18 mouse cellular contexts compared by ENCODE assay signal in genomic region chr1:86595315-86595714, GRCm38 (mm10). TPM values are rescaled to one million over a fixed set of nuclear protein-coding genes. Genes with fewer than 3 reads are reported as not detected.
A peak's percentile ranks its signal among the peaks of the same experiment; 100 is the strongest.
DNase-seq lines count a peak whose midpoint lies in the region; ATAC-seq and TF ChIP-seq lines count a peak whose summit lies in the region.
"Had no signal": no experiment of that assay in that cellular context is flagged by ENCODE, and none has a peak within 500 bp of the region (broad histone marks: within the 10 kb centered on the region; RNA-seq: fewer than 3 reads in every experiment).

No protein-coding gene starts in this region.

- H3K36me3 ChIP-seq in liver, adult 2 months (ENCODE audit: control insufficient read depth, insufficient read depth, low read length) = peaks cover 31% of the 10 kb centered on the region
- peaks cover 95% of the 10 kb centered on the region for H3K36me3 ChIP-seq in liver, embryonic 12.5 days
- peaks cover 6% of the 10 kb centered on the region; the same call in 1 of the 2 replicates for H3K36me3 ChIP-seq in stomach, postnatal 0 days (ENCODE audit: control insufficient read depth, insufficient read depth, low read length)
- peaks cover 21% of the 10 kb centered on the region for H3K36me3 ChIP-seq in midbrain, embryonic 15.5 days (replicated peaks)

- H3K27ac ChIP-seq in liver, adult 2 months (replicated peaks; ENCODE audit: insufficient read depth, low read depth, low read length) = peak overlapping the region; percentile 75
- H3K27ac ChIP-seq in liver, embryonic 12.5 days = no peak overlapping the region
- H3K27ac ChIP-seq in stomach, postnatal 0 days (replicated peaks) = no peak overlapping the region
- no peak overlapping the region for H3K27ac ChIP-seq in midbrain, embryonic 15.5 days
- H3K27ac ChIP-seq: embryonic facial prominence, embryonic 13.5 days; forebrain, embryonic 12.5 days; hindbrain, embryonic 10.5 days had no signal

- TF ChIP-seq EP300 in stomach, postnatal 0 days (optimal IDR thresholded peaks at IDR 0.05) = no peak

- no peaks in the 10 kb centered on the region for H3K9me3 ChIP-seq in liver, embryonic 12.5 days (replicated peaks)
- H3K9me3 ChIP-seq in stomach, postnatal 0 days (ENCODE audit: control insufficient read depth, low read length) = no peaks in the 10 kb centered on the region
- H3K9me3 ChIP-seq in midbrain, embryonic 15.5 days = no peaks in the 10 kb centered on the region
- H3K9me3 ChIP-seq: embryonic facial prominence, embryonic 13.5 days; forebrain, embryonic 12.5 days; heart, embryonic 12.5 days; hindbrain, embryonic 10.5 days had no signal

- WGBS in liver, adult 2 months = 23% methylated on average over 6 of the region's 6 CpGs
- WGBS in liver, embryonic 12.5 days (ENCODE audit: insufficient replicate concordance) = 83% methylated on average over 6 of the region's 6 CpGs
- 73% methylated on average over 6 of the region's 6 CpGs for WGBS in stomach, postnatal 0 days
- WGBS in midbrain, embryonic 15.5 days = 91% methylated on average over 6 of the region's 6 CpGs

- no peak for TF ChIP-seq POLR2A in liver, adult 2 months (IDR thresholded peaks at IDR 0.05; ENCODE audit: extremely low read depth, insufficient read depth, low read length)

- no peaks in the 10 kb centered on the region for H3K27me3 ChIP-seq in liver, adult 2 months (ENCODE audit: control insufficient read depth, insufficient read depth, low read length)
- H3K27me3 ChIP-seq in liver, embryonic 12.5 days (replicated peaks) = no peaks in the 10 kb centered on the region
- H3K27me3 ChIP-seq in stomach, postnatal 0 days (ENCODE audit: control insufficient read depth, insufficient read depth, low read length) = no peaks in the 10 kb centered on the region
- H3K27me3 ChIP-seq in midbrain, embryonic 15.5 days (replicated peaks) = no peaks in the 10 kb centered on the region
- H3K27me3 ChIP-seq: embryonic facial prominence, embryonic 13.5 days; forebrain, embryonic 12.5 days; heart, embryonic 12.5 days had no signal

- DNase-seq in liver, adult 2 months (ENCODE audit: extremely low read depth, low read depth, low spot score) = peak; percentile 99
- peak; percentile 79 to 85 for DNase-seq in lung, adult 18-20 months
- DNase-seq in lung, postnatal 14 days = peak; percentile 21
- no peak for DNase-seq in stomach, postnatal 0 days (ENCODE audit: low spot score)
- DNase-seq: adrenal gland, postnatal 25 days; B cell, adult 2 months; cerebellum, adult 18-20 months; cerebellum, adult 9-11 months; cerebellum, postnatal 36 days; forebrain, postnatal 0 days; gastrocnemius, postnatal 14 days had no signal

- peaks cover 29% of the 10 kb centered on the region for H3K4me1 ChIP-seq in liver, adult 2 months (ENCODE audit: control insufficient read depth, insufficient read depth, low read length)
- no peaks in the 10 kb centered on the region for H3K4me1 ChIP-seq in liver, embryonic 12.5 days
- no peaks in the 10 kb centered on the region for H3K4me1 ChIP-seq in stomach, postnatal 0 days (replicated peaks; ENCODE audit: control insufficient read depth, insufficient read depth)
- no peaks in the 10 kb centered on the region for H3K4me1 ChIP-seq in midbrain, embryonic 15.5 days
- H3K4me1 ChIP-seq: embryonic facial prominence, embryonic 13.5 days; forebrain, embryonic 12.5 days; heart, embryonic 12.5 days; hindbrain, embryonic 10.5 days had no signal

- no peak overlapping the region for H3K9ac ChIP-seq in liver, adult 2 months (ENCODE audit: low read depth, low read length)
- H3K9ac ChIP-seq in liver, embryonic 12.5 days = no peak overlapping the region
- H3K9ac ChIP-seq in stomach, postnatal 0 days (ENCODE audit: low read length) = no peak overlapping the region
- H3K9ac ChIP-seq in midbrain, embryonic 15.5 days = no peak overlapping the region
- H3K9ac ChIP-seq: embryonic facial prominence, embryonic 13.5 days; forebrain, embryonic 12.5 days; forebrain, postnatal 0 days; heart, embryonic 12.5 days had no signal

- no peaks in the 10 kb centered on the region for H3K79me2 ChIP-seq in liver, adult 2 months (ENCODE audit: control insufficient read depth, insufficient read depth, low read length)

- no peak for ATAC-seq in liver, embryonic 12.5 days
- ATAC-seq in stomach, postnatal 0 days (ENCODE audit: low FRiP score, low TSS enrichment) = 0 out of 2 replicates have a peak, but pooled peaks have one; percentile 53
- ATAC-seq in granulocyte monocyte progenitor cell, adult 5-6 weeks (replicated peaks; ENCODE audit: poor library complexity, severe bottlenecking) = no peak
- no peak for ATAC-seq in midbrain, embryonic 15.5 days (replicated peaks)
- ATAC-seq: forebrain, postnatal 0 days had no signal

- no peak overlapping the region for H3K4me3 ChIP-seq in liver, adult 2 months (ENCODE audit: insufficient read depth, low read depth, low read length)
- no peak overlapping the region for H3K4me3 ChIP-seq in liver, embryonic 12.5 days
- H3K4me3 ChIP-seq in stomach, postnatal 0 days (ENCODE audit: low read depth, low read length) = no peak overlapping the region
- no peak overlapping the region for H3K4me3 ChIP-seq in midbrain, embryonic 15.5 days
- H3K4me3 ChIP-seq: embryonic facial prominence, embryonic 13.5 days; forebrain, embryonic 12.5 days; heart, embryonic 12.5 days; hindbrain, embryonic 10.5 days had no signal

- no peak for TF ChIP-seq CTCF in liver, adult 2 months (IDR thresholded peaks at IDR 0.05; ENCODE audit: low read depth, low read length)
- no peak for TF ChIP-seq CTCF in stomach, postnatal 0 days (IDR thresholded peaks at IDR 0.05; ENCODE audit: low read depth)

- H3K4me2 ChIP-seq in liver, embryonic 12.5 days = no peak overlapping the region
- H3K4me2 ChIP-seq in stomach, postnatal 0 days (replicated peaks; ENCODE audit: low read depth) = no peak overlapping the region
- H3K4me2 ChIP-seq in midbrain, embryonic 15.5 days = no peak overlapping the region
- H3K4me2 ChIP-seq: embryonic facial prominence, embryonic 13.5 days; forebrain, embryonic 12.5 days; heart, embryonic 12.5 days had no signal

RNA-seq across cellular contexts. Expression of gene Cops7b, which starts 12.6 kb away (rescaled TPM):
- 5.0 and 6.0 TPM in 2 replicates for total RNA-seq in liver, adult 2 months (2014; rRNA removed)
- polyA plus RNA-seq in liver, adult 2 months (2012; rRNA removed) = 13.4 and 20.2 TPM in 2 replicates
- polyA plus RNA-seq in liver, embryonic 12.5 days (2016; fragmentation: Nextera tagmentation; extraction: Ambion mirVana) = 23.4 and 24.3 TPM in 2 replicates
- polyA plus RNA-seq in stomach, postnatal 0 days (2015; fragmentation: Nextera tagmentation; extraction: Ambion mirVana) = 14.9 and 16.2 TPM in 2 replicates
- 22.1 and 29.3 TPM in 2 replicates for total RNA-seq in granulocyte monocyte progenitor cell, adult 5-6 weeks (2014; fragmentation: Nextera tagmentation)
- total RNA-seq in granulocyte monocyte progenitor cell, adult 5-6 weeks (2017) = 19.9 and 24.2 TPM in 2 replicates
- 67.3 and 68.9 TPM in 2 replicates for polyA plus RNA-seq in midbrain, embryonic 15.5 days (2015; fragmentation: Nextera tagmentation; extraction: Ambion mirVana)

RNA-seq across cellular contexts. Expression of gene Pde6d, which starts 12.9 kb away (rescaled TPM):
- 3.8 and 5.3 TPM in 2 replicates for total RNA-seq in liver, adult 2 months (2014; rRNA removed)
- polyA plus RNA-seq in liver, adult 2 months (2012; rRNA removed) = 4.7 TPM in 2 replicates
- 44.0 and 48.0 TPM in 2 replicates for polyA plus RNA-seq in liver, embryonic 12.5 days (2016; fragmentation: Nextera tagmentation; extraction: Ambion mirVana)
- 33.6 and 38.2 TPM in 2 replicates for polyA plus RNA-seq in stomach, postnatal 0 days (2015; fragmentation: Nextera tagmentation; extraction: Ambion mirVana)
- 57.7 and 68.0 TPM in 2 replicates for total RNA-seq in granulocyte monocyte progenitor cell, adult 5-6 weeks (2014; fragmentation: Nextera tagmentation)
- total RNA-seq in granulocyte monocyte progenitor cell, adult 5-6 weeks (2017) = 32.0 and 33.0 TPM in 2 replicates
- 103 and 106 TPM in 2 replicates for polyA plus RNA-seq in midbrain, embryonic 15.5 days (2015; fragmentation: Nextera tagmentation; extraction: Ambion mirVana)
